Mouse (Mus musculus): ENCODE measurements around the gene Egfl8. TPM values are rescaled to one million over a fixed set of nuclear protein-coding genes. Genes with fewer than 3 reads are reported as not detected.
A peak's percentile ranks its signal among the peaks of the same experiment; 100 is the strongest.

The Egfl8 gene
- total and polyA plus RNA-seq, 2 experiments from 2014 or later, result 3.5 to 7.4 TPM

DNA sequence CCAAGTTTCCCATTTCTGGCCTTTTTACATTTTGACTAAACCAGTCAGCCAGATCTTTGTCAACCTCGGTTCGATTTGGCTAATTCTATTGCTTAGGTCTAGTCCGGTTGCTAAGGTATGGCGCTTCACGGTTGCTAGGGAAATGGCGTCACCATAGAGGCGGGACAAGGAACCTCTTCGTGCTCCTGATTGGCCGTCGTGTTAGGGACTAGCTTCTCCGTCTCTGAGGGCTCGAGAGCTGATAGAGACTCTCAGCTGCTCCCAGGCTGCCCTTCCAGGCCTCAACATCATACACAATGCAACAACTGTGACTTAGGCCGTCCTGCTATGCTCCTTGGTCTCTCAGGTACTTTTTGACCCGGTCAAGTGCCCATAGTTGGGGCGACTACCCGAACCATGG lies 28.8 kb upstream of the Egfl8 start, which contains the start of gene Fkbpl:
Gene Fkbpl (plus strand): TSS at position 157 of the 400 bp plus-strand sequence.
- H3K4me2 ChIP-seq (ENCODE audit: low read depth, low read length), result peak within 1 kb of the TSS; percentile 71
- peak; percentile 76 for ATAC-seq
- WGBS, result under 1% methylated on average over 16 of the region's 16 CpGs
- H3K9ac ChIP-seq (replicated peaks; ENCODE audit: low read length), result peak within 1 kb of the TSS; percentile 48
- H3K4me1 ChIP-seq (ENCODE audit: insufficient read depth, low read length), result peaks cover 19% of the 10 kb centered on the region
- peak; percentile 98 for DNase-seq (ENCODE audit: low spot score)
- no peaks in the 10 kb centered on the region for H3K27me3 ChIP-seq (ENCODE audit: insufficient read depth, low read length)
- peak within 1 kb of the TSS; percentile 78 for H3K27ac ChIP-seq
- H3K4me3 ChIP-seq (ENCODE audit: low read length), result peak within 1 kb of the TSS; percentile 66
- 0 out of 2 replicates have a peak, but pooled peaks cover 6% of the 10 kb centered on the region for H3K36me3 ChIP-seq (ENCODE audit: insufficient read depth, low read length)
- H3K9me3 ChIP-seq (ENCODE audit: low read length), result no peaks in the 10 kb centered on the region
- no peak for TF ChIP-seq CTCF (IDR thresholded peaks at IDR 0.05; ENCODE audit: low read depth)

DNA sequence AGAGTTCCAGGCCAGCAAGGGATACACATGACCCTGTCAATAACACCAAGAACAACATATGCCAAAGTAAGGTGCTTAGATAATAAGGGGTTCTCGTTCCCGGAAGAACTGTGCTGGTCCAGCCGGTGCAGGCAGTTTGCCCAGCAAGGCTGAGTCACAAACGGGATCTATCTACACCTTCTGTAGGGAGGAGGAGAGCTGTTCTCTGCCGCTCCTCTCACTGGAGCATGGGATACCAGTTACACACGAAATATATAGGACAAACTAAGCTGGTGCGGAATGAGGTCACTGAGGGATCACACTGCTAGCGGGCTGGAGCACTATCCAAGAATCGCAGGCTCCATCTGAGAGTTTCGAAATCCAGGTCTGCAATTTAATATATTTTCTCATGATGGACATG lies 28.2 kb upstream of the Egfl8 start:
- no peak for TF ChIP-seq CTCF (IDR thresholded peaks at IDR 0.05; ENCODE audit: low read depth)
- Histone ChIP-seq H3K27me3 (ENCODE audit: insufficient read depth, low read length) (no peaks in the 10 kb centered on the region), H3K4me3 (ENCODE audit: low read length) (no peak overlapping the region), H3K4me2 (ENCODE audit: low read depth, low read length) (no peak overlapping the region), H3K27ac (peak overlapping the region; percentile 41; the same call in 1 of the 2 replicates), H3K9me3 (ENCODE audit: low read length) (no peaks in the 10 kb centered on the region), H3K36me3 (ENCODE audit: insufficient read depth, low read length) (0 out of 2 replicates have a peak, but pooled peaks cover under 1% of the 10 kb centered on the region), H3K9ac (replicated peaks; ENCODE audit: low read length) (no peak overlapping the region), H3K4me1 (ENCODE audit: insufficient read depth, low read length) (peaks cover 19% of the 10 kb centered on the region)
- DNase-seq (ENCODE audit: low spot score) (no peak), ATAC-seq (no peak)
- WGBS, result 84% methylated on average over 10 of the region's 10 CpGs

DNA sequence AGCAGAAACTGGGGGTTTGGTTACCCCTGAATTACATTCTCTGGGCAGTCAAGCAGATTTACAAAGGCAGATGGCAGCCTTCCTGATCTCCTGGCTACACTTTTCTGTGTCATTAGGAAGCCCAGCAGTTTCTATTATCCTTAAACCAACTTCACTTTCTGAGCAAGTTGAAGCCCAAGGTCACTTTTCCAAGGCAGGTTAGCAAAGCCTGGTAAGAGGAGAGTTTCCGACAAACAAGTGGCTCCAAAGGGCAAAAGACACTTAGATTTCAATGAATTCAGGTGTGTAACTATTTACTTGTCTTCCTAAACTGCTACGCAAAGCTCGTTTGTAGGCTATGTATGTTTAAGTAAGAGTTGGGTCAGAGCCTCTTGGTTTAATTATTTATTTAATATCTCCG lies 27.6 kb upstream of the Egfl8 start:
- Histone ChIP-seq H3K9ac (replicated peaks; ENCODE audit: low read length) (no peak overlapping the region), H3K9me3 (ENCODE audit: low read length) (no peaks in the 10 kb centered on the region), H3K27ac (no peak overlapping the region), H3K4me3 (ENCODE audit: low read length) (no peak overlapping the region), H3K4me2 (ENCODE audit: low read depth, low read length) (no peak overlapping the region), H3K36me3 (ENCODE audit: insufficient read depth, low read length) (no peaks in the 10 kb centered on the region), H3K27me3 (ENCODE audit: insufficient read depth, low read length) (no peaks in the 10 kb centered on the region), H3K4me1 (ENCODE audit: insufficient read depth, low read length) (peaks cover 19% of the 10 kb centered on the region)
- ATAC-seq (no peak), DNase-seq (ENCODE audit: low spot score) (no peak)
- no peak for TF ChIP-seq CTCF (IDR thresholded peaks at IDR 0.05; ENCODE audit: low read depth)
- 92% methylated on average over 4 of the region's 4 CpGs for WGBS

DNA sequence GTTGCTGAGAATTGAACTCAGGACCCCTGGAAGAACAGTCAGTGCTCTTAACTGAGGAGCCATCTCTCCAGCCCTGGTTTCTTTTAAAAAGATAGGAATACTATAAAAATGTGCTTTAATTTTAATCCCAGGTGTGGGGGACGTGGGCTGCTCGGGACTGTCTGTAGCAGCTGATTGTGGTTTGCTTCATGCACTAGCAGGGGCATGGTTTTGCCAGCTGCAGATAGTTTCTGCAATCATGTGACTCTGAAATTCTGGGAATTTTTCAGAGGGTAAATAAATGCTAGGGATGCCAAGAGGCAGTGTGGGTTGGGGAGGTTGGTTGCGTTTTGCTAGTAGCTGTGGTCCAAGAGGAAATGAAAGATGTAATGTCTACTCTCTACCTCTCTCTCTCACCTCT lies 26.2 kb upstream of the Egfl8 start:
- ATAC-seq, result no peak
- no peak overlapping the region for H3K4me3 ChIP-seq (ENCODE audit: low read length)
- no peaks in the 10 kb centered on the region for H3K36me3 ChIP-seq (ENCODE audit: insufficient read depth, low read length)
- no peaks in the 10 kb centered on the region for H3K27me3 ChIP-seq (ENCODE audit: insufficient read depth, low read length)
- H3K9ac ChIP-seq (replicated peaks; ENCODE audit: low read length), result no peak overlapping the region
- peak overlapping the region; percentile 77 for H3K27ac ChIP-seq
- H3K9me3 ChIP-seq (ENCODE audit: low read length), result no peaks in the 10 kb centered on the region
- DNase-seq (ENCODE audit: low spot score), result no peak
- H3K4me1 ChIP-seq (ENCODE audit: insufficient read depth, low read length), result peaks cover 19% of the 10 kb centered on the region
- H3K4me2 ChIP-seq (ENCODE audit: low read depth, low read length), result no peak overlapping the region
- TF ChIP-seq CTCF (IDR thresholded peaks at IDR 0.05; ENCODE audit: low read depth), result no peak
- 88% methylated on average over 3 of the region's 3 CpGs for WGBS

DNA sequence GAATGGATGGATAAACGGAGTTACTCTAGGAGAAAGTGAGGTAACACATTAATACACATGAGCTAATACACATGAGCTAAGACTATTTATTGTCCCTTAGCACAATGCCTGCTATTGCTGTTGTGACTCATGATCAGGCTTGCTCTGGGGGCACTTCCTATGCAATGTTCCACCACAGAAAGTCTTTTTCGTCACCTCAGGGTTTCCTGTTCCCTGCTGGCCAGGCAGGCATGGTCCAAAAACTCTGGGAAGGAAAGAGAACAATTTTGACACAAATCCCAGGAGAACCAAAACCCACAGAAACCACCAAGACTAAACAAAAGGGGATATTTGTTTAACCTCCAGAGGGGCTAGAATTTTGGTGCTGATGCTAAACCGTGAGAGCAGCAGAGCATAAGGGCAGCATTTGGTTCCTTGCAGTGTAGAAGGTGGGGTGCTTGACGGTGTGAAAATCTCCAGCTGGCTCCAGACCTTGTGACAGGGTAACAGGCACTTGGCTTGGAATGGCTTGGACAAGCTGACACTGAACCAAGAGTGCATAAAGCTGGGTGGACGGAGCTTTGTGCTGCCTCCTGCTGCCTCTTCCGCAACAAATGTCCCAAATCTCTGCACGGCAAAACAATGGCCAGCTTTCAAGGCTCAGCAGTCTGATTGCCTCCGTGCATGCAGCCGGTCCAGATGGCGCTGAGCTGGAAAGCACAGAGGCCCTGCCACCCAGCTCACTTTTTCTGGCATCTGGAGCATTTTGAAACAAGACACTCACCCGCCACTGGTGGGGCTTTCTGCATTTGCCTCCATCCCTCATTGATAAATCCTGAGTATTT lies 25.2 kb upstream of the Egfl8 start:
- Histone ChIP-seq H3K27ac (peak overlapping the region; percentile 77), H3K36me3 (ENCODE audit: insufficient read depth, low read length) (no peaks in the 10 kb centered on the region), H3K9me3 (ENCODE audit: low read length) (no peaks in the 10 kb centered on the region), H3K4me2 (ENCODE audit: low read depth, low read length) (peak overlapping the region; percentile 25; the same call in 1 of the 2 replicates), H3K27me3 (ENCODE audit: insufficient read depth, low read length) (no peaks in the 10 kb centered on the region), H3K4me3 (ENCODE audit: low read length) (no peak overlapping the region), H3K9ac (replicated peaks; ENCODE audit: low read length) (peak overlapping the region; percentile 37; the same call in 1 of the 2 replicates), H3K4me1 (ENCODE audit: insufficient read depth, low read length) (peaks cover 19% of the 10 kb centered on the region)
- peak; percentile 43 for TF ChIP-seq CTCF (IDR thresholded peaks at IDR 0.05; ENCODE audit: low read depth)
- peak; percentile 57 for ATAC-seq
- WGBS, result 11% methylated on average over 11 of the region's 11 CpGs
- DNase-seq (ENCODE audit: low spot score), result peak; percentile 72

DNA sequence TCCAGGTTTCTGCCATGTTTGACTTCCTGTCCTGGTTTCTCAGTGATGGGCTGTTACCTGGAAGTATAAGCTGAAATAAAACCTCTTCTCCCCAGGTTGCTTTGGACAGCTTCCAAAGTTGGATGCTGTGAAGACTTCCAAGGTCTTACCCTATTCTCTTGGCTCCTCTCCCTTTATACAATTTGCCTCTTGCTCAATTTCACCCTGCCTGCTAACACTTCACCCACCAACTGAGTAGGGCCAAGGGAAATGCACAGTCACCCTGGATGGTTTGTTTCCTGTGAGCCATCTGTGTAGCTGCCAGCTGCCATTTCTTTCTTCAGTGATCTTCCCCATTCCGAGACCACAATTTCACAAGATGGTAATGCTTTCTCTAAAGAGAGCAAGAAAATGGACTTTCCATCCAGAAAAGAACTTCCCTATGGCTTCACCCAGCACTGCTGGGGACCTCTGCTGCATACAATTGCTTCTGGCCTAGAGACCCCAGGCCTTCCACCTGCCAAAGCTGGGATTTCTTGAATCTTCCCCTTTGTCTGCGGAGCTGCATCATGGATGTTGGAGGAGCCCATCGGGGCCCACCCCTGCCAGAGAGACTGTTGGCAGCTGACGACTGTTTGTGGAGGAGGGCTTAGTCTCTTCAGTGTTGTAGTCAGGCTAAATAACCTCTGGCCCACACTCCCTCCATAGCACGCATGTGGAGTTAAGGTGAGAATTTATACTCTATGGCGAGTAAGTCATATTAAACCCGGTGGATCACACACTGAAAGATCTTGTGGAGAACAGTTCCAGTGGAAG lies 23.9 kb upstream of the Egfl8 start:
- H3K9ac ChIP-seq (replicated peaks; ENCODE audit: low read length), result no peak overlapping the region
- no peaks in the 10 kb centered on the region for H3K9me3 ChIP-seq (ENCODE audit: low read length)
- no peak for TF ChIP-seq CTCF (IDR thresholded peaks at IDR 0.05; ENCODE audit: low read depth)
- H3K4me3 ChIP-seq (ENCODE audit: low read length), result no peak overlapping the region
- no peaks in the 10 kb centered on the region for H3K27me3 ChIP-seq (ENCODE audit: insufficient read depth, low read length)
- DNase-seq (ENCODE audit: low spot score) (no peak), ATAC-seq (no peak)
- no peak overlapping the region for H3K4me2 ChIP-seq (ENCODE audit: low read depth, low read length)
- H3K36me3 ChIP-seq (ENCODE audit: insufficient read depth, low read length), result no peaks in the 10 kb centered on the region
- WGBS, result 79% methylated on average over 7 of the region's 7 CpGs
- peaks cover 9% of the 10 kb centered on the region for H3K4me1 ChIP-seq (ENCODE audit: insufficient read depth, low read length)
- peak overlapping the region; percentile 77; the same call in 1 of the 2 replicates for H3K27ac ChIP-seq
